Mouse (Mus musculus) urinary bladder, postnatal 10 days (tissue): ENCODE data around the gene Maml2.
A peak's percentile ranks its signal among the peaks of the same experiment; 100 is the strongest.

Experiments
- DNase-seq: peaks from one replicate; pipeline ENCODE4 v3.0.0; 2022; ENCODE audit warnings: low spot score

Gene Maml2

DNA sequence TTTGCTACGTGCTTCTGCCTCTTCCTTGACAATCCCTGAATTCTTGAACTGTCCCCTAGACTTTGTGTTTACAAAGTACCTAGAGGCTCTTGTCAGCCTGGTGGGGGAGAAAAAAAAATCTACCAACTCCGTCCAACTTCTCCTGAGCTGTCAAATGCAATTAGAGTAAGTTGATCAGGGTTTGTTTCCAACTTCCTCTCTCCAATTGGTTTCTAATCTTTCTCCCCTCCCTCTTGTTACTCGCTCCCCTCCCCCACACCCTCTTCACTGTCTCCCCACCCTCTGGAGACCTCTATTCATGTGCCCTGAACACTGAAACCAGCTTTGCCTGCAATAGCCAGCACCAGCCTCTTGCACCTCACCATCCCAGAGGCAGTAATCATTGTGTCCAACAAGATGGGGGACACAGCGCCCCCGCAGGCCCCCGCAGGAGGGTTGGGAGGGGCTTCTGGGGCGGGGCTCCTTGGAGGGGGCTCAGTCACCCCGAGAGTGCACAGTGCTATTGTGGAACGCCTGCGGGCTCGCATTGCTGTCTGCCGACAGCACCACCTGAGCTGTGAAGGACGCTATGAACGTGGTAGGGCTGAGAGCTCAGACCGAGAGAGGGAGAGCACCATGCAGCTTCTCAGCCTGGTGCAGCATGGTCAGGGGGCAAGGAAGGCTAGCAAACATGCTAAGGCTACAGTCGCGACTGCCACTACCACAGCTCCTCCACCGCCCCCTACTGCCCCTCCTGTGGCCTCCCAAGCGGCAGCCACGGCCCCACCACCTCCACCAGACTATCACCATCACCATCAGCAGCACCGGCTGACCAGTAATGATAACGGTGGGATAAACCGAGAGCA is at the start of gene Maml2:
TSS of gene Maml2 (plus strand) at position 290 of the 845 bp plus-strand sequence.
- no peak for DNase-seq

DNA sequence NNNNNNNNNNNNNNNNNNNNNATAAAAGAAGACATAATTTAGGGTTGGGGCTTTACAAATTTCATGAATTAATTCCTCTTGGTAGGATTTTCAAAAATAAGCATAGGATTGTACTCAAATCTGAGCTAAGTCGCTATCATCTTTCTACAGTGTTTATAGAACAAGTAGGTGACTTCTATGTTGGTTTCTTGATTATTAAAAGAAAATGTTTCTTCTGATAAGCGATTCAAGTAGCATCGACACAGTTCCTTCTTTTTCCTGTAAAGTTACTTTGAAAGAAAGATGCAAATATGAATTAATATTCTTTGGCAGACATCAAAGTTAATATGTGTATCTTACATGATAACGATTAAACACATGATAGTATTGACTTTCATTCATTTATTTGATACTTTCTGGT is 49.7 kb upstream of the Maml2 start:
- no peak for DNase-seq

- DNase-seq, result no peak
Observed at GRCm38 (mm10) chr9:13251251-13251650, 46.5 kb upstream of the Maml2 start.

DNA sequence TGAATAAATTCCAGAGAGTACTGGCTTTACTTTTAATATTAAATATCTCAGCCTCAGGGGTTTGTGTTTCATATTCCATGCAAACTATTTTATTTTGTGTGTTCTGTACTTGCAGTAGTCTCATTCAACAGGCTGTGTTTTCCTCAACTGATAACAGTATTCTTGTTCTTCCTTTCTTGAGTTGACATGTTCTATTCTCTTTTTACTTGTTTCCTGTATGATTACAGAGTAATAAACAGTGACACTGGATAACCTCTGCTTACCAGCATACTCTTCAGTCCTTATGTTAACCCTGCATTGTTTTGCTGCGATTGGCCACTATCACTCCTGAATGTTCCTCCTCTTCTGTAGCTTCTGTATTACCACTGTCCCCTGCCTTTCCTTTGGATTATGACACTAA is 41.0 kb upstream of the Maml2 start:
- DNase-seq, result no peak

DNA sequence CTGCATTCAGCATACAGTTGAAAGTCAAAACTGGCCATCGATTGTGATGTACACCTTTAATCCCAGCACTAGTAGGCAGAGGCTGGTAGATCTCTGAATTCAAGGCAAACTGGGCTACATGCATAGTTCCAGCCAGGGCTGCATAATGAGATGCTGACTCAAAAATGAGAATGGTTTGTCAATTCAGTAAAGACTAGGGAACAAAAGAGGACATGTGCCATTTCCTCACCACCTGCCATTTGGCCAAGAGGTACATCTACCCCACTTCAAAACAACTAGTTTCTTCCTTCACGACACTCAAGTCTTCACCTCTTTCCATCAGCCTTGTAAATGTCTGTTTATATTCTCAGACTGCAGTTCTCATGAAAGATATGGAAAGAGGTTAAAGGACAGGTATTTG is 39.6 kb upstream of the Maml2 start:
- no peak for DNase-seq

DNA sequence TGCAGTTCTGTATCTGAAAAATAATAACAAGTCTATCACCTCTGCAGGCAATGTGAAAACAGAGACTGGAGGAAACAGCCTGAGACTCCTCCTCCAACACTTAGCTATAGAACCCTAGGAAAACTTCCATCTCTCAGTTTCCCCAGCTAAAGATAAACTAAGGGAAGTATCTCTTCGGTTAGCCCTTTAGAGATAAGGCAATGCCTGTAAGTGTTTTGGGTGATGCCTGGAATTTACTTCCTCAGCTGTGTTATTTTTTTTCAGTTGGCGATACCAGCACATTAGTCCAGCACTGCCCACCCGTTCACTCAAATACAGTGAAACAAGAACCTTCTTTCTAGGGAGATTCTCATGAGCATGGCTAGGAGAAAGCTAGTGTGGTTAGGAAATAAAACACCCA is 36.8 kb upstream of the Maml2 start:
- no peak for DNase-seq

DNA sequence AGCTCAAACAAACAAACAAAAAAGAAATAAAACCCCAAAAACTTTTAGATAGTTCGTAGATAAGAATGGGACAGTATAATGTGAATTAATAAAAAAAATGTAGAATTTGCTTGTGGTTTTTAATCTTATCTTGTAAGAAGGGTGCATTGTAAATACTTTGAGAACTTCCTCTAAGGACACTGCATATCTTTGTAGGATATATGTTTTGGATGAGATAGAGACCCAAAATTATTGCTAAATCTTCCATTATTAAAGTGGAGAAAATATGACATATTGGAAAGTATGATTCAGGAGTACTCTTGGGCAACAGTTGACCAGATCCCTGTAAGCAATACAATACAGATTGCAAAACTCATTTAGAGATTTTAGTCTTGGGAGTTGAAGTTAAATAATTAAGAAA is 24.5 kb upstream of the Maml2 start:
- no peak for DNase-seq

- DNase-seq, result no peak
Observed at GRCm38 (mm10) chr9:13287482-13287881, 10.3 kb upstream of the Maml2 start.

GRCm38 (mm10) chr9:13296274-13297121 is 1.3 kb upstream of the Maml2 start:
- peak; percentile 62 for DNase-seq

DNA sequence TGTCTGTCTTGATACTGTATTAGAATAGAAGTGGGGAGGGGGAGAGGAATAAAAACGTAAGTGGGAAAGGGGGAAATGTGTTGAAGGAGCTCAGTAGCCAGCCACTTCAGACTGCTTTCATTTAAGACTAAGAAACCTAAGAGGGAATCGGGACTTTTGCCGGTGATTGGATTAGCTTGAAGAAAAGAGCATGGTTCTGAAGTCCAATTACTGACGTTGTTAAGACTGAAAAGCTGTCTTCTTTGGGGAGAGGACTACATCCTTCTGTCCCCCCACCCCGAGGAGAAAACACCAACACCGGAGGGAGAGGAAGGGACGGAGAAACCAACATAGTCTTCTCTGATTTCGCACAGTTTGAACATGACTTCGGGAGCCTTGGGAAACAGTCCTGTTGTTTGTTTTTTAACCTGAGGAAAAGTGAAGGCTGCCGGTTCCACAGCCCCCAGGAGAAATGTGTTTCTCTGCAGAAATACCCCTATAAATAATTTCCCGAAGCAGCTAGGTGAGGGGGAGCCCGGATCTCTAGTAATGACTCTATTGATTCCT is 562 bp upstream of the Maml2 start:
- DNase-seq, result no peak

GRCm38 (mm10) chr9:13298513-13298878 is 739 bp downstream of the Maml2 start:
- no peak for DNase-seq

DNA sequence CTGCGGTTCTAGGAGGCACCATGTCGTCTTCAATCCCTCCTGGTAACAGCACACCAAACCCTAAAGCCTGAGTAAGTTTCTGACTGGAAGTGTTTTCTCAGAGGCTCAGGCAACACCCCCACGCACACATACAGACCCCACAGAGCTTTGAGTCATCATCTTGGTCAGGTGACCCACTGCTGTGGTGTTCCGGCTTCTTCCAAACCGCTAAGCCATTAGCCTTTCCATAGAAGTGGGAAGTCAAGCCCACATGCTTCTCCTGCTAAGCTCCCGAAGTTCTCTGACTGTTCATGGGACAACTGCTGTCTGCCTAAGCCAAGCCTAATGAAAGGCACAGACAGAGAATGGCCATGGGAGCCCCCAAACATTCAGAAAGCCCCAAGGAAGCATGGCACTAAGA is 1.4 kb downstream of the Maml2 start:
- no peak for DNase-seq

- DNase-seq, result no peak
Observed at GRCm38 (mm10) chr9:13300041-13300441, 2.3 kb downstream of the Maml2 start.

DNA sequence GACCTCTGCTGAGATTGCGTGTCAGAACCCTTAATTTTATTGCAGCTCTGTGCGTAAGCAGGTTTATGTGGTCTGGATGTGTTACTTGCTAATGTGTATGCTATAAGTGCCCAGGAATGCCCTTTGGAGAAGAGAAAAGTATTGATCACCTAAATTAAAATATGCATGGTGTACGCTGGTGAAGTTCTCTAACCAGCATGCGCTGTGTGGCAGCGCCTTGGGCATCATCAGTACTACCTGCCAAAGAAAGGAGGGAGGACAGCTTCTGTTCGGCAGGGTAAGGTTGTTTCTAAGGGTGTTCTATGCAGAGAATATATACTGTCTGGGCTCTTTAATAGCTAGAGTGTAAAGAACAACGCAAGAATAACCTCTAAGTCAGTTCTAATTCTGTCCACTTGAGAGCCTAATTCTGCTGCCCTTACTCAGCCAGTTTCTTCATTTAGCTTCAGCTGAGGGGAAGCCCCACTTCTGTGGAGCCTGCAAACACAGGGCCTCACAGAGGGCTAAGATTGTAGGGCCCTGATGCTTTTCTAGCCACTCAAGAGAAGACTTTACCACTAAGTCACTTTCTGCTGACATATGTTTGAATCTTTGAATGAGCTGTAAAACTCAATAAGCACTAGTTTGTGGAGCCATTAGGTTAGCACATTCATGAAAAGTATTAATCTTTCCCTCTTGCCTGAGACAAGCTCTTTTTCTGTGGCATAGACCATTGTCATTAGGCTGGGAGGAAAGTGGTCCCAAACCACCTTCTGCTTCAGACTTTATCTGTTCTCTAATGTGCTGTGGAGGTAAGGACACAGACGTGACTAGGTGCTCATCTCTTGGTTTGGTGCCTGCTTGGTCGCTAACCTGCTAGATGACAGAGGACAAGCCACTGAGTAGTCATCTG is 3.4 kb downstream of the Maml2 start:
- DNase-seq, result no peak

DNA sequence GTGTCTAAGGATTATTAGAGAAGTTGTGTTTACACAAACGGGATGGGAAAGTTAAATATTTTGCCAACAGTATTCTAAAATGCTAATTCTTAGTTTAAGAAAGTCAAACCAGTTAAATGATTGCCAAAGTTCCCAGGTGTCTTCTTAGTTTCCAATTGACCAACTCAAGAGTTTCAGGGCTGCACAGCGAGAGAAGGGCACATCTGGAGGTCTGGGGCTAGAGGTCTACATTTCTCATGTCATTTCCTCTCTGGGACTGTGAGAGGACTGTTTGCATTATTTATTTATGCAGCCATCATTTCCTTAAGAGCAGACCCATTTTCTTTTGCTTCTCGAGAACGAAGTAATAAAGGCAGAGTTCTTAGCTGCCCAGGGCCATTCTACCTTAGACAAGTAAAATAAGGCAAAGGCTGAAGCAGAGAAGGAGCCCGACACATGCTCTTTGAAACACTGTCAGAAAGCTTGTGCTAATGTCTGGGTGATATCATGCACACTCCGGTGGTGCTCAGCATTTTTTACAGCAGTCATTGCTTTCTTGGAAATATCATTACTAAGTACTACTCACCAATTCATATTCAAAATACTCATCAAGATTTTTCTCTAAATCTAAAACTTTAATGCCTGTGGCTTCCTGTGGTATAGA is 4.5 kb downstream of the Maml2 start:
- no peak for DNase-seq

DNA sequence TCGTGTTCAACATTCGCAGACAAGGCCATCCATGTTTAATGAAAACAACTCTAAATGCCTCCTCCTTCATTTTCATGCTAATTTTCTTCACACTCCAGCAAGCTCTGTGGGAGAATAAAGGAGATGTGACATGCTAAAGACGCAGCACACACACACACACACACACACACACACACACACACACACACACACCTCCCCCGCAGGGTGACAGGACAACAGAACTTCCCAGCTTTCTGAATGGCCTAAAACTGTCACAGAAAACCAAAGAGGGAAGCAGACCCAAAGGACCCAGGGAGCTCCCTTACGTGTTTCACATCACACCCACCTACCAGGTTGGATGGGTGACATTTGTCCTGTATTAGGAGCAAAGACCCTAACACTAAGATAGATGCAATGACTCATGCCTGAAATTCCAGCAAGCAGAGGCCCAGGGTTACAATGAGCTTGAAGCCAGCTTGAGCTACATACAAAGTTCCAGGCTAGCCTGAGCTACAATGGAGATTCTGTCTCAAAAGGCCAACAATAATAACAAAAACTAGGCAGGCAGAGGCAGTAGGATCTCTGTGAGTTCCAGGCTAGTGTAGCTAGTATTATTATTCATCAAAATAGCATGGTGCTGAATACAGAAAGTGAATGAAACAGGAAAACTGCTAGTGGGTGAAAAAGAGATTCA is 5.5 kb downstream of the Maml2 start:
- DNase-seq, result no peak

DNA sequence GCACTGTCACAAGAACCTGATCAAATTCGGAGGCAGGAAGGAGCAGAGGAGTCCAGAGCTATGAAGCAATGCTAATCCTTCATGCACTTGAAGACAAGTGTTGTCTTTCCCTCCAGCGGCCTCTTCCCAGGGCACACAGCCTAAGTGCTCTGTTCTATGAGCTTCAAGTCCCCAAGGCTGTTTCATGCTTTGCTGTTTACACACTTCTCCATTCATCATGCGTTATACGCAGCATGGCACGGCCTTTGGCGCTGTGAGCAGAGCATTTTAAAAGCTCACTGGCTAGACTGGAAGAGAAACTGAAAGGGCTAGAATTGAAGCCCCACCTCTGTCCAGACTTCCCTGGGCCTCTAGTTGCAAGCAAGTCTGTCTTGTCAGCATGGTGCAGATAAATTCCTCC is 6.2 kb downstream of the Maml2 start:
- no peak for DNase-seq

DNA sequence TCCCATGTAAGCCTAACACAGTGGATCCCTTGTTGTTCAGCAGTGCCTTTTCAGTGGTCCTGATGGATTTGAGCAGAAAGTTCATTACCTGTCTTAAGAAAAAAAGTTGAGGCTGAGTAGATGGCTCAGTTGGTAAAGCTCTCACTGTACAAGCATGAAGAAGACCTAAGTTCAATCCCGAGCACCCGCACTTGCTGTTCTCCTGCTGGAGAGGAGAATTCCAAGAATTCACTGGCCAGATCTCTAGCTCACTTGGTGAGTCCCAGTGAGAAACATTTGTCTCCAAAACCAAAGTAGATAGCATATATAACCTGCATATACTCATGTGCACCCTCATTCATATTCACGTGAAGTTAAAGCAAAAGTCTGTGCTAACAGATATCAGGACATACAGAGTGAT is 8.7 kb downstream of the Maml2 start:
- no peak for DNase-seq

DNA sequence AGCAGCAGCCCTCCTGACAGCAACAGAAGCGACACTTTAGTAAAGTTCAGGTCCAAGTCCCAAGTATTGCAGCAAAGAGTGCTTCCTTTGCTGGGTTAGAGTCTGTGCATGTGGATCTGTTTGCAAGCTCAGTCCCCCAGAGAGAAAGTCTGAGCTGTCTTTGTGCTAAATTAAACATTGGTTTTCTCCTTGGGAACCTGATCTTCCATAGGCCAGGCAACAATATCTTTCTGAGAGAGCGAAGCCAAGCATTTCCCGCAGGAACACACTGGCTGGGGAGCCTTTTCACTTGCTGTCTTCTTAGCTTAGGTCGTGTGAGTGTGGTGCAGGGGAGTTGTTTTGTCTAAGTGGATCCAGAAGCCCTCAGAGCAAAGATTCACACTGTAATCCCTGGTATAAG is 9.5 kb downstream of the Maml2 start:
- DNase-seq, result no peak

- no peak for DNase-seq
Observed at GRCm38 (mm10) chr9:13308718-13309117, 11.0 kb downstream of the Maml2 start.

DNA sequence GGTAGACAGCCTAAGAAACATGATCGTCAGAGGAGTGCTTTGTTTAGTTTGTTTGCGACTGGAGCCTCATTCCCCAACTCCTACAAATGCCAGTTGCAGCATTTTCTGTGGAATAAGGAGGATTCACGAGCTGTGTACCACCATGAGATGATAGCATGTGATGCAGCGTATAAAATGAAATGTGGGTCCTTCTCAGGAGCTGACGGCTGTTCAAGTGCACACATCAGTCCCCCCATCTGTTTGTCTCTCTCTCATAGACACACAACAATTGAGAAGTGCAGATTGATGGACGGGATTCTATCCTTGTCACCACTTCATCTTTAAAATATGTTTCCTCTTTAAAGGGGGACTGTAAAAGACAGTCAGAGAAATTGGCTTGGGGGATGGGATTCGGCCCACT is 12.1 kb downstream of the Maml2 start:
- no peak for DNase-seq
